Comparison of ENCODE assay signal across 13 mouse cellular contexts in the genomic region with DNA sequence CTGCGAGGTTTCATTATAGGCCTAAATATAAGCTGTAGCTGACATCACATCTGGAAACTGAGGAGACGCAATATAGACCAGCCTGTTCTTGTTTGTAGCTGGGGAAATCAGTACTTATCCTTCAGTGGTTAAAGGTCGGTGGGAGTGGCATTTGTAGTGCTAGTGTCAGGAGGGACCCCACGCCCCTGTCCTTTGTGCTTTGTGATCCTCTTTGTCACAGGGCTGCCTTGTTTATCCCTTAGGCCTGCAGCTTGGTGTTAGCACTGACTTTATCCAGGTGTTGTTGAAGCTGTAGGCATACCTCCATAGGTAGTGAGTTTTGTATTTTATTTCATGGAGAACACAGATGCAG. TPM values are rescaled to one million over a fixed set of nuclear protein-coding genes. Genes with fewer than 3 reads are reported as not detected.
DNase-seq lines count a peak whose midpoint lies in the region; ATAC-seq and TF ChIP-seq lines count a peak whose summit lies in the region.
"Had no signal": no experiment of that assay in that cellular context is flagged by ENCODE, and none has a peak within 500 bp of the region (broad histone marks: within the 10 kb centered on the region; RNA-seq: fewer than 3 reads in every experiment).

No protein-coding gene starts in this region.

- TF ChIP-seq EP300 in heart, adult 2 months (IDR thresholded peaks at IDR 0.05; ENCODE audit: insufficient read depth, low read depth, low read length) = no peak

- WGBS in heart, adult 2 months = 48% methylated on average over 4 of the region's 4 CpGs
- WGBS in midbrain, embryonic 14.5 days = 46% methylated on average over 4 of the region's 4 CpGs
- WGBS in midbrain, embryonic 11.5 days = 39% methylated on average over 4 of the region's 4 CpGs
- 36% methylated on average over 4 of the region's 4 CpGs for WGBS in hindbrain, embryonic 14.5 days
- 25% methylated on average over 4 of the region's 4 CpGs for WGBS in neural tube, embryonic 15.5 days
- WGBS in cerebellum, adult 2 months = 55% methylated on average over 4 of the region's 4 CpGs

- no peak for DNase-seq in heart, adult 2 months
- DNase-seq in heart, adult 9 months (ENCODE audit: low spot score in 2 of 2) = no peak
- no peak for DNase-seq in midbrain, embryonic 14.5 days
- no peak for DNase-seq in midbrain, embryonic 11.5 days (ENCODE audit: low spot score, missing footprints)
- DNase-seq in hindbrain, embryonic 14.5 days (ENCODE audit: low spot score) = no peak
- no peak for DNase-seq in cerebellum, adult 2 months
- DNase-seq in cerebellum, adult 11 months = no peak
- DNase-seq: adrenal gland, postnatal 25 days; layer of hippocampus, adult 9-11 months had no signal

- H3K4me3 ChIP-seq in heart, adult 2 months = no peak overlapping the region
- H3K4me3 ChIP-seq in midbrain, embryonic 14.5 days (replicated peaks; ENCODE audit: low read depth, low read length) = no peak overlapping the region
- H3K4me3 ChIP-seq in midbrain, embryonic 11.5 days (ENCODE audit: low read depth, low read length) = no peak overlapping the region
- no peak overlapping the region for H3K4me3 ChIP-seq in hindbrain, embryonic 14.5 days (replicated peaks; ENCODE audit: low read length)
- no peak overlapping the region for H3K4me3 ChIP-seq in neural tube, embryonic 15.5 days (replicated peaks)
- H3K4me3 ChIP-seq in cerebellum, adult 2 months (replicated peaks; ENCODE audit: insufficient read depth, low read depth, low read length) = no peak overlapping the region
- H3K4me3 ChIP-seq: liver, embryonic 15.5 days; midbrain, embryonic 12.5 days had no signal

- ATAC-seq in midbrain, embryonic 14.5 days (ENCODE audit: low FRiP score, low TSS enrichment) = no peak
- no peak for ATAC-seq in midbrain, embryonic 11.5 days (ENCODE audit: low FRiP score)
- no peak for ATAC-seq in hindbrain, embryonic 14.5 days (ENCODE audit: low FRiP score)
- no peak for ATAC-seq in neural tube, embryonic 15.5 days (ENCODE audit: low FRiP score)

- intact Hi-C loops in heart, adult 2 months (cut with DNase I) = loop anchor here (5.0 kb wide), 1 partner anchor 37 kb away; no protein-coding TSS in a partner anchor

- H3K79me2 ChIP-seq in heart, adult 2 months (replicated peaks; ENCODE audit: control insufficient read depth, insufficient read depth, low read length) = peaks cover 7% of the 10 kb centered on the region

- TF ChIP-seq POLR2A in heart, adult 2 months (IDR thresholded peaks at IDR 0.05; ENCODE audit: insufficient read depth, low read depth, low read length) = no peak
- no peak for TF ChIP-seq POLR2A in cerebellum, adult 2 months (IDR thresholded peaks at IDR 0.05; ENCODE audit: borderline replicate concordance, insufficient read depth, low read length)

- H3K9ac ChIP-seq in heart, adult 2 months (ENCODE audit: low read depth, low read length) = no peak overlapping the region
- no peak overlapping the region for H3K9ac ChIP-seq in midbrain, embryonic 14.5 days (replicated peaks; ENCODE audit: low read length)
- no peak overlapping the region for H3K9ac ChIP-seq in midbrain, embryonic 11.5 days (ENCODE audit: low read length)
- H3K9ac ChIP-seq in hindbrain, embryonic 14.5 days = no peak overlapping the region
- no peak overlapping the region for H3K9ac ChIP-seq in neural tube, embryonic 15.5 days (replicated peaks)
- H3K9ac ChIP-seq: liver, embryonic 15.5 days; midbrain, embryonic 12.5 days had no signal

- peaks cover 43% of the 10 kb centered on the region for H3K4me1 ChIP-seq in heart, adult 2 months (ENCODE audit: control insufficient read depth, insufficient read depth, low read length)
- H3K4me1 ChIP-seq in midbrain, embryonic 14.5 days (ENCODE audit: control insufficient read depth, insufficient read depth, low read length) = peaks cover 90% of the 10 kb centered on the region
- peaks cover 80% of the 10 kb centered on the region for H3K4me1 ChIP-seq in midbrain, embryonic 11.5 days (ENCODE audit: control insufficient read depth, insufficient read depth, low read length)
- H3K4me1 ChIP-seq in hindbrain, embryonic 14.5 days (replicated peaks; ENCODE audit: control insufficient read depth, insufficient read depth, low read length) = peaks cover 97% of the 10 kb centered on the region
- H3K4me1 ChIP-seq in neural tube, embryonic 15.5 days = peaks cover 95% of the 10 kb centered on the region
- H3K4me1 ChIP-seq in cerebellum, adult 2 months (ENCODE audit: control insufficient read depth, insufficient read depth, low read length) = peaks cover 61% of the 10 kb centered on the region

- no peak for TF ChIP-seq CTCF in heart, adult 2 months (IDR thresholded peaks at IDR 0.05)
- no peak for TF ChIP-seq CTCF in cerebellum, adult 2 months (IDR thresholded peaks at IDR 0.05; ENCODE audit: borderline replicate concordance, insufficient read depth, low read depth, low read length)

- H3K4me2 ChIP-seq in midbrain, embryonic 14.5 days (ENCODE audit: low read length) = no peak overlapping the region
- no peak overlapping the region for H3K4me2 ChIP-seq in midbrain, embryonic 11.5 days
- no peak overlapping the region for H3K4me2 ChIP-seq in hindbrain, embryonic 14.5 days (replicated peaks)
- H3K4me2 ChIP-seq in neural tube, embryonic 15.5 days = no peak overlapping the region
- H3K4me2 ChIP-seq: liver, embryonic 15.5 days; midbrain, embryonic 12.5 days had no signal

- no peaks in the 10 kb centered on the region for H3K27me3 ChIP-seq in heart, adult 2 months (ENCODE audit: control insufficient read depth, insufficient read depth, low read length)
- no peaks in the 10 kb centered on the region for H3K27me3 ChIP-seq in midbrain, embryonic 14.5 days (ENCODE audit: control insufficient read depth, insufficient read depth, low read length)
- no peaks in the 10 kb centered on the region for H3K27me3 ChIP-seq in midbrain, embryonic 11.5 days (ENCODE audit: control insufficient read depth, insufficient read depth, low read length)
- H3K27me3 ChIP-seq in hindbrain, embryonic 14.5 days (ENCODE audit: control insufficient read depth, insufficient read depth, low read length) = no peaks in the 10 kb centered on the region
- no peaks in the 10 kb centered on the region for H3K27me3 ChIP-seq in neural tube, embryonic 15.5 days (replicated peaks)
- H3K27me3 ChIP-seq in cerebellum, adult 2 months (ENCODE audit: control insufficient read depth, insufficient read depth, low read length) = no peaks in the 10 kb centered on the region
- H3K27me3 ChIP-seq: liver, embryonic 15.5 days; midbrain, embryonic 12.5 days had no signal

- H3K36me3 ChIP-seq in heart, adult 2 months (ENCODE audit: control insufficient read depth, insufficient read depth, low read length) = peaks cover 40% of the 10 kb centered on the region
- H3K36me3 ChIP-seq in midbrain, embryonic 14.5 days (ENCODE audit: control insufficient read depth, insufficient read depth, low read length) = no peaks in the 10 kb centered on the region
- no peaks in the 10 kb centered on the region for H3K36me3 ChIP-seq in midbrain, embryonic 11.5 days (ENCODE audit: control insufficient read depth, insufficient read depth, low read length)
- H3K36me3 ChIP-seq in hindbrain, embryonic 14.5 days (replicated peaks; ENCODE audit: control insufficient read depth, insufficient read depth) = no peaks in the 10 kb centered on the region
- H3K36me3 ChIP-seq in neural tube, embryonic 15.5 days = no peaks in the 10 kb centered on the region
- H3K36me3 ChIP-seq: G1E; liver, embryonic 15.5 days; midbrain, embryonic 12.5 days had no signal

- no peaks in the 10 kb centered on the region for H3K9me3 ChIP-seq in midbrain, embryonic 14.5 days (ENCODE audit: control insufficient read depth, low read length)
- no peaks in the 10 kb centered on the region for H3K9me3 ChIP-seq in midbrain, embryonic 11.5 days (ENCODE audit: control insufficient read depth, low read length)
- H3K9me3 ChIP-seq in hindbrain, embryonic 14.5 days (ENCODE audit: control insufficient read depth, low read length) = no peaks in the 10 kb centered on the region
- H3K9me3 ChIP-seq in neural tube, embryonic 15.5 days (replicated peaks) = no peaks in the 10 kb centered on the region
- H3K9me3 ChIP-seq: G1E; liver, embryonic 15.5 days; midbrain, embryonic 12.5 days had no signal

- peak overlapping the region; percentile 15; the same call in 1 of the 2 replicates for H3K27ac ChIP-seq in heart, adult 2 months
- peak overlapping the region; percentile 21; the same call in 1 of the 2 replicates for H3K27ac ChIP-seq in midbrain, embryonic 14.5 days (replicated peaks; ENCODE audit: low read depth, low read length)
- no peak overlapping the region for H3K27ac ChIP-seq in midbrain, embryonic 11.5 days (ENCODE audit: low read depth, low read length)
- peak overlapping the region; percentile 38; the same call in 1 of the 2 replicates for H3K27ac ChIP-seq in hindbrain, embryonic 14.5 days
- H3K27ac ChIP-seq in neural tube, embryonic 15.5 days (replicated peaks) = peak overlapping the region; percentile 49
- H3K27ac ChIP-seq in cerebellum, adult 2 months (ENCODE audit: insufficient read depth, low read length) = no peak overlapping the region; the same call in 1 of the 2 replicates
- H3K27ac ChIP-seq: liver, embryonic 15.5 days; midbrain, embryonic 12.5 days had no signal

RNA-seq across cellular contexts. Expression of a gene that starts 44.2 kb away (rescaled TPM):
- 100 to 1,000 TPM; 129 to 134 TPM for total RNA-seq in heart, adult 2 months (2021)
- polyA plus RNA-seq in heart, adult 2 months (2012; rRNA removed) = 85.2 and 133 TPM in 2 replicates
- polyA plus RNA-seq in midbrain, embryonic 14.5 days (2014; fragmentation: Nextera tagmentation; extraction: Ambion mirVana) = 48.9 and 56.7 TPM in 2 replicates
- polyA plus RNA-seq in midbrain, embryonic 11.5 days (2014; fragmentation: Nextera tagmentation; extraction: Ambion mirVana) = 30.7 and 33.7 TPM in 2 replicates
- 46.5 and 51.2 TPM in 2 replicates for polyA plus RNA-seq in hindbrain, embryonic 14.5 days (2014; fragmentation: Nextera tagmentation; extraction: Ambion mirVana)
- polyA plus RNA-seq in neural tube, embryonic 15.5 days (2015; fragmentation: Nextera tagmentation; extraction: Ambion mirVana) = 31.1 and 35.7 TPM in 2 replicates
- polyA plus RNA-seq in cerebellum, adult 2 months (2012; rRNA removed) = 166 and 168 TPM in 2 replicates

Comparison
In these comparisons a context has a peak if more than half of its experiments do, and no peak if none do; other contexts are left out.
1. H3K27ac ChIP-seq: peak in heart, adult 2 months (single experiment), midbrain, embryonic 14.5 days (single experiment), hindbrain, embryonic 14.5 days (single experiment) and neural tube, embryonic 15.5 days (single experiment); none in midbrain, embryonic 11.5 days (single experiment) and cerebellum, adult 2 months (single experiment).